Mouse (Mus musculus): ENCODE data around the gene Pde4b. TPM values are rescaled to one million over a fixed set of nuclear protein-coding genes. Genes with fewer than 3 reads are reported as not detected.

Pde4b gene
- polyA plus RNA-seq, 2 experiments from 2014 or later = 57.3 to 59.4 TPM

DNA sequence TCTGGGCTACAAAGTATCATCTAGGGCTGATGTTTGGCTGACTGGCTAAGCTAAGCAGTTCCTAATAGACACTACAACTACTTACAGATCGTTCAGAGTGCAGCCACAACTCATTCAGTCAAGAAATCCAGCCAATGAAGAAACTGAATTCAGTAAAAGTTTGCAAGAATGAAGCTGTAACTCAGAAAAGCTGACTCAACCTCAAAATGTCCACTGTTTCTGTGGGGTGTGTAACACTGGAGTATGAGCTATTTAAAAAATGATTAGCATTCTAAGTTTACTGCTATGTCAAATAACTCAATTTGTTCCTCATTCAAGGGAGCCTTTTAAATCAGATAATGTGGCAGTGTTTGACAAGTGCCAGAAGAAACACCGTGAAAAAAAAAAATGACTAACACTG, 469.7 kb downstream of the Pde4b start:
- no peak for ATAC-seq

- ATAC-seq = no peak
Measured at GRCm38 (mm10) chr4:102557508-102558220, 470.3 kb downstream of the Pde4b start.

GRCm38 (mm10) chr4:102558328-102558727, 471.0 kb downstream of the Pde4b start:
- ATAC-seq = no peak

DNA sequence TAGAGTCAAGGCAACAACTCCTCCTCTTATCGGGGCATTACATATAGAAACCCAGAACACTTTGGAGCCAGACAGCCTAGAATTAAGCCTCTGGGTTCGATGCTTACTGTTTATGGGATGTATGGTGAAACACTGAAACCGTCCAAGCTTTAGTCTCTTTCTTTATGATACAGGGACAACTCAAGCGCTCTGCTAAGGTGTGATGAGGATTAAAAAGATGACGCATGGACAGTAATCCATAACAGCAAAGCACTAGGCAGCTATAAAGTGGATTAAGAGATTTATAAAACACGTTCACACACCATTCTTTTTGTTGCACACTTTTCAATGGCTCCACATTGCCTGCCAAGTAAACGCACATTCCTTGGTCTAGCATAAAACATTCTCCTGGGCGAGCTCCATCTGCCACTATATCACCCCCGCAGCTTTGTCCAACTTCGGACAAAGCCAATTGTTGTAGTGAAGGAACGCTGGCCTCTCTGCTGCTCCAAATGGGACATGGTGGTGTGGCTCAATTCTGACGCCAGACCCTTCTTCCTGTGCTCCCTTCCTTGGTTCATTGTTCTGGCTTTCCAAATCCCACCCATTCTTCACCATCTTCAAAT, 473.4 kb downstream of the Pde4b start:
- ATAC-seq = no peak

DNA sequence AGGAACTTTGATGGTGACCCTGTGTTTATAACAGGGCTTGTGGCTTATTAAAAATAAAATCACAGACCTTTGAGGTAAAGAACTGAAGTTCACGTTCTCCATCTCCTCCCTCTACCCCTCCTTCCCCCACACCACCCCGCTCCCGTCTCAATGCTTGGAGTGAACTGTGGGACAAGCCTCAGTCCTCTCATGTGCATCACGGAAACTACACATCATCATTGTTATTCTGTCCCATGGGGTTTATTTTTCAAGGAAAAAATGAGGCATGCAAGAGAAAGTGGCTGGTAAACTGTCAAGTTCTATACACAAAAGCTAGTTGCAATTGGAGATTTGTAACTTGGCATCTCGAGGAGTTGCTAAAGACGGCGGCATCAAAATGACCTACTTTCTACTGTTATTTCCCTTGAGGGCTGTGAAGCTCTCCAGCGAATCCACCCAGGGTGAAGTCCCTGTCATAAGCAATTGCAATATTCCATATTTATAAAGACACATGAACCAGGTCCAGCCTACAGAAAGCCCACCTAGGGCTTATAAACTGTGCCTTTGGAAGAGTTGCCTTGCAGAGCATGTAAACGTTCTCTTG, 476.0 kb downstream of the Pde4b start:
- no peak for ATAC-seq

- no peak for ATAC-seq
Measured at GRCm38 (mm10) chr4:102564286-102564685, 476.9 kb downstream of the Pde4b start.

DNA sequence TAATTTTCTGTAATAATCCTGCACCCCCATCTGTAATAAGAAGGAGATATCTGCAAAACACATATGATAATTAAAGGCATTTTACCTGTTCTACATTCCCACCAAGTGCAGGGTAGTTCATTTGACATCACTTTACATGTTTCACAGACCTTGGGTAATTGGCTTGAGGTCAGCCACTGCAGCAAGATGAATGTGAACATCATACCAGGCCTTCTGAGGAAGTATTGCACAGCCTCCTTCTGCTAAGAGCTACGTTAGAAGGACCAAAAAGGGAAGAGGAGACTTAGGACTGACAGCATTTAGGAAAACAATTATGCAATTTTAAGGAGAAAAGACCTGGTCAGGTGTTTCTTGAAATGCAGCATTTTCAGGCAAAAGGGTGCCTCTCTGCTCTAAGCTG, 479.1 kb downstream of the Pde4b start:
- no peak for ATAC-seq

DNA sequence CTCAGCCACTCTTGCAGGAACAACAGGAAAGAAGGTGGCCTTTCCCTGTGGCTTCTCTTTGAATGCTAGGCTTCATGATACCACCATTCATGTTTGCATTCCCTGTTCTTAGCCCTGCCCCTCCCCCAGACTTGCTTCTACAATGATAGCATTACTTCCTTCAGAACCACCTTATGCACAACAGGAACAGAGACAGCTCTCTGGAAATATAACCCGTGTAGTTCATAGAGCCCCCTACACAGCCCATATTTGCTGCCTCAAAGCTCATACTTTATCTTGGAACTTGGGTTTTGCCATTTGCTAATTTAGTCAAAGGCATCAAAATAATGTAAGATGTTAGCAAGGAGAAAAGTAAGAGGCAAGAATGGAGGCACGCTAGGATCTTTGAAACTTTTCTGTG, 479.8 kb downstream of the Pde4b start:
- ATAC-seq = no peak

GRCm38 (mm10) chr4:102567676-102568254, 480.4 kb downstream of the Pde4b start:
- no peak for ATAC-seq

DNA sequence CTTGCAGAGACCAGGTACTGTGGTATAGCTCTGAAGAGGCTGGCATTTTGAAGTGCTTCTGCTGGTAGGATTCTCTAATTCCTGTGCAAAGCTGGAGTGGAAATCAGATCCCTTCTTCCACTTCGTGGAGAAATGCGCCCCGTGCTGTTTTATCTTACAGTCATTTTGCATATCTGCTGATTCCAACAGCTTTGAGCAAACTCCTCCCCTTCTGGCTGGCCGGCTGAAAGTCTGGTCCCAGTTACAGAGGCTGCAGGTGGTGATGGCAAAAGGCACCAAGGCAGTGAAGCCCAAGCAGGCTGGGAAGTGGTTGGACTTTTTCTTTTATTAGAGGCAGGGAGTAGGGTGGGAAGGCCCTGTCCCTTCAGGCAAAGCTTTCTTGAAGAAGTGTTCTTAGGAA, 481.2 kb downstream of the Pde4b start:
- peak; percentile 5 for ATAC-seq

DNA sequence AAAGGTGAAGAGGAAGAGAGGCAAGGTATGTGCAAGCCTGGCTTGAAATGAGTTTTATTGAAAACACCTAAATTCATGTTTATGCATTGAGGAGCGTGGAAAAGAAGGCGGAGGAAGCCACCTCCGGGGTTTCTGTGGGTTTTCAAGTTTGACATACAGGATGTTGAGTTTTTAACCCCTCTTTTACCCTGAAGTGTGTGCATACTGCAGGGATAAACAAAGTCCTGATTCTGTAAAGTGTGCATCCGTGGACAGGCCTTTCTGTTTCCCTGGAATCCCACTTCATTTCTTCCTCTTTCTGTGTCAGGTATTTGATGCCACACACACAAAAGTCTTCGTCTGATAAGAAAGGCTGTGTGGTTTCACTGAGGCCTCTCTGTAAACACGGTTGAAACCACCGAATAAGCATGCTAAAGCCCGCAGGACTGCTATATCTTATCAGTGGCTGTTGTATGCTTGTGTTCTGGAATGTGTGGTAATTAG, 481.8 kb downstream of the Pde4b start:
- ATAC-seq = peak; percentile 64

- peak; percentile 40 for ATAC-seq
Measured at GRCm38 (mm10) chr4:102569950-102570765, 482.8 kb downstream of the Pde4b start.

DNA sequence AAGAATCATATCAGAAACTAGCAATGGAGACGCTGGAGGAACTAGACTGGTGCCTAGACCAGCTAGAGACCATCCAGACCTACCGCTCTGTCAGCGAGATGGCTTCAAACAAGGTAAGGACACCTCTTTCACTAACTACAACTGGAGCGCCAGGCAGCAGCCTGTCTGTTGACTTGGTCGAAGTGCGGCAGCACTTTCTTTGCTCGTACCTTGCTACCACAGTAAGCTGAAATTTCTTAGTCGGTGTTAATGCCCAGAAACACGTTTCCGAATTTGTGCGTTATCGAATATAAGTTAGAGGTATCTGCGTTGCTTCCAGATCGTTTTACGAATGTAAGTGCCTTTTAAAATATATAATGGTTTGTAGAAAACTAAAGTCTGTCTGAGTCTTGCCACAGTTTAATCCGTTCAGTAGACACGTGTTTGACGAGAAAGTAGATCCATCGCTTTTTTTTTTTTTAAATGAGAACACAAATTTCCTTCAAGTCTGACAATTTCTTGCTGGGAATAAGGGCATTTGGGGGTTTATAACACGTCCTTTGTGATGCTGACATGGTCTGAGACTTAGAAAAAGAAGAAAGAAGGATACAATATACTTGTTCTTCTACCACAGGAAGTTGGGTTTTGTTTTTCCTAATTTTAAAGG, 483.5 kb downstream of the Pde4b start:
- no peak for ATAC-seq

DNA sequence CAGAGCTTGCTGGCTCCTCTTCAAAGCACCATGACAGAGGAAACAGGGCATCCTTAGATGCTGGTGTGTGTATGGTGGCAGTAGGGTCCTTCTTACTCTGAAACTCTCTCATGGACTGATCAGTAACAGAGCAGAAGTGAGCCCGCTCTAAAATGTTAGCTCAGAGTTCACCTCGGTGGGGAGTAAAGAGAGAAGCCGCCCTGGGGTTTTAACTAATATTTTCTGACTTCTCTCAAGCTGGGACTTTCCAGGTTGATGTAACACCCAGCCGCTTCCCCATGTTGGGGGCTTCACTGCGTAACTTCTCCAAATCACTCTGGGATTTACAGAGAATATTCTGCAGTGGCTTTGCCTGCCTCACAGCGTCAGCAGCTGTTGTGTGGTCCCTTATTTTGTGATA, 484.7 kb downstream of the Pde4b start:
- peak; percentile 3 for ATAC-seq

- ATAC-seq = no peak
Measured at GRCm38 (mm10) chr4:102572591-102572990, 485.2 kb downstream of the Pde4b start.

GRCm38 (mm10) chr4:102573361-102573781, 486.0 kb downstream of the Pde4b start:
- ATAC-seq = no peak

DNA sequence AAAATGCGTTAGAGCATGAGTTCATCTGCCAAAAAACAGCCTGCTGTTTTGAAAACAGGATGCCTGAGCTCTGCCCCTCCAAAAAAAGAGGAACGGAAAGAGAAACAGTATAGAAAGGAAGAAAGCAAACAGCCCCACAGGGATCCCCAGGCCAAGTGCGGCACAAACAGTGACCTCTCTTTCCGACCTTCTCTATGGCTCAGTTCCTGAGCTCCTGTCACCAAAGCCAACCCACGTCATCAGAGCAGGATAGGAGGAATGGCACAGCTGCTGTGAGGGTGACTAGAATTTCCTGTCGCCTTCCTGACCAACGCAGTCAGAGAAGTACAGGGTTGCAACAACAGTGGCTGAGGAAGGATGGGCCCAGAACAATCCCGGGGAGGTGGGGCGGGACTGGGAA, 486.9 kb downstream of the Pde4b start:
- ATAC-seq = peak; percentile 33

DNA sequence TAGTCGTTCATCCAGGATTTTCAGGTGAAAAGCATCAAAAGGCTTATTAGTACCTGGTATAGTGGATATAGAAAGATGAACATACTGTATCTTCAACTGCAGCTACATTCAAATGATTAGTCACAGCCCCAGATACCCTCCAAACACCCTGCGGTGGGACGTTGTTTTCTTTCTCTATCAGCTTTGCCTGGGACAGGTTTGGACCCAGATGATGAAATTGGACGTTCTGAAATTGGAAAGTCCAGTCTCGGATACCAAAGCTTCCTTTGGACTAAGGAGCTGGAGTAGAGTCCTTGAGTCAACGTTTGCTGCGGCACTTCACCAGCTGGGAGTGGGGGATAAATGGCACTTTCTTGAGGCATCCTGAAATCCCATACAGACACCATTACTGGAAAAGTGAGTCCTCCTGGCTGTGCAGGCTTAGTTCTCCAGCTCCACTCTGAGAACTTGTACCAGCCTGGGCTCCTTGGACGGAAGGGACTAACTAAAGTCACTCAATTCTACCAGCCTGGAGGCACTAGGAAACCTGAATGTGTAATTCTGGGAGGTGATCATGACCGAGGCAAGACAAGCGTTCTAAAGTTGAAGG, 487.4 kb downstream of the Pde4b start:
- ATAC-seq = no peak

DNA sequence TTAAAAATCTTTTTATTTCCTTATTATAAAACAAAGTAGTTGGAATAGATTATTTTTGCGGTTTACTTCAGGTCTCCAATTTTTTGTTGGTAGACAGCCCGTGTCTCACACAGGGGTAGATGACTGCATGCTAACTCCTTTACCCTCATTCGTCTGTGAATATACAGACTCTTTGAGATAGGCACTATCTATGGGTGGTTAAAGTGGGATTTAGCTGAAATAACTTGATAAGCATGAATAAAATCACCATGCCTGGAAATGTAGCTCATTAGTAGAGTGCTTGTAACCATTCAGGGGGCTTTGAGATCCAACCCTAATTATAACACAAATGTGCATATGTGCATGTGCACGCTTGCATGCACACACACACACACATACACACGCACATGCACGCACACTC, 488.8 kb downstream of the Pde4b start:
- no peak for ATAC-seq

DNA sequence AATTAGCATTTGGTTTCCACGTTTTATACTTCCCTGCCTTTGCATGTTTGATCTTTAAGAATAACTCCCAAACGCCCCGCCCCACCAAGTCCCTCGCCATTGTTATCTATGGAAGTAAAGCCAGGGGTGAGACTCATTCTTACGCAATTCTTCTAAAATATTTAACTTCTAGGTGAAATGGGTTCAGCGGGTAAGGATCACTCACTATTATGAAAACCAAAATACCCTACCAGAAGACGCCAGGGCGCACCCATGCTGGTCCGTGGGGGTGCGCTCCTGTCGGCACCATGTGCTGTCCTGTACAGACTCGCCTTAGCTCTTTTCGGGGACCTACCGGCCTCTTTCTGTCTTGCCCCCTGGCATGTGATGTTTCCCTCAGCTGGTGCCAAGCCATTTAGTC, 490.3 kb downstream of the Pde4b start:
- ATAC-seq = no peak

GRCm38 (mm10) chr4:102579051-102579450, 491.7 kb downstream of the Pde4b start:
- ATAC-seq = no peak

GRCm38 (mm10) chr4:102579746-102580145, 492.4 kb downstream of the Pde4b start:
- no peak for ATAC-seq

All from activated CD4-positive, CD25-positive, alpha-beta regulatory T cell, adult 4 months (primary cell).